Mouse (Mus musculus): ENCODE data around the gene Ap4e1. TPM values are rescaled to one million over a fixed set of nuclear protein-coding genes. Genes with fewer than 3 reads are reported as not detected.

Ap4e1 gene
- polyA plus RNA-seq (2016; fragmentation: Nextera tagmentation; extraction: Ambion mirVana) = 13.4 and 13.7 TPM in 2 replicates

DNA sequence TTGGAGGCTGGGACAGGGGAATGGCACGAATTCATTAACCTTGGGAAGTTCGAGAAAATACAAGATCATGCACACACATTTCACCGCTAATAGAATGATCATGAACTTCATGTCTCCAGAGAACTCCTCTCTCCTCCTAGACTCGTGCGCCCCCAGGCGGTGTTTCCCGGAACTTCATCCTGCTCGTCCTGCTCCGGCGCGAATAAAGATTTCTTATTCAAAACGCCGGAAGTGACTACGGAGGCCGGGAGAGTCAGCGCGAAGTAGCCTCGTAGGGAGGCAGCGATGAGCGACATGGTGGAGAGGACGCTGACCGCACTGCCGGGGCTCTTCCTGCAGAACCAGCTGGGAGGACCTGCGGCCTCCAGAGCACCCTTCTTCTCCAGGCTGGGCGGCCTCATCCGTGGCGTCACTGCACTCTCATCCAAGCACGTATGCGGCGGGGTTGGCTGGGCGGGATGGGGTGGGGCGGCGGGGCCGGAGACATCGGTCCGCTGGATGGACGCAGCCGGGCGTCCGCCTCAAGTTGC is at the start of gene Ap4e1:
TSS of gene Ap4e1 (plus strand) at position 249 of the 530 bp plus-strand sequence.
- under 1% methylated on average over 40 of the region's 40 CpGs for WGBS
- Histone ChIP-seq H3K4me3 (peak within 1 kb of the TSS; percentile 88), H3K36me3 (peaks cover 21% of the 10 kb centered on the region), H3K4me1 (peaks cover 11% of the 10 kb centered on the region), H3K9me3 (no peaks in the 10 kb centered on the region), H3K9ac (peak within 1 kb of the TSS; percentile 83), H3K27me3 (no peaks in the 10 kb centered on the region), H3K4me2 (replicated peaks) (peak within 1 kb of the TSS; percentile 67), H3K27ac (peak within 1 kb of the TSS; percentile 61; the same call in 1 of the 2 replicates)
- peak; percentile 78 for ATAC-seq (ENCODE audit: insufficient number of reproducible peaks, insufficient read depth, low FRiP score, low TSS enrichment)

- WGBS = 71% methylated on average over 2 of the region's 2 CpGs
- ATAC-seq (ENCODE audit: insufficient number of reproducible peaks, insufficient read depth, low FRiP score, low TSS enrichment) = no peak
Measured at GRCm38 (mm10) chr2:126961696-126962095, 46.8 kb upstream of the Ap4e1 start.

GRCm38 (mm10) chr2:126977428-126977827 is 31.1 kb upstream of the Ap4e1 start:
- H3K9ac ChIP-seq = no peak overlapping the region
- ATAC-seq (ENCODE audit: insufficient number of reproducible peaks, insufficient read depth, low FRiP score, low TSS enrichment) = no peak
- 70% methylated on average over 6 of the region's 6 CpGs for WGBS
- H3K36me3 ChIP-seq = no peaks in the 10 kb centered on the region
- H3K4me2 ChIP-seq (replicated peaks) = no peak overlapping the region
- no peak overlapping the region for H3K4me3 ChIP-seq
- no peaks in the 10 kb centered on the region for H3K9me3 ChIP-seq
- no peaks in the 10 kb centered on the region for H3K4me1 ChIP-seq
- H3K27me3 ChIP-seq = no peaks in the 10 kb centered on the region
- H3K27ac ChIP-seq = no peak overlapping the region

More at GRCm38 (mm10) chr2:126961696-126962095, 46.8 kb upstream of the Ap4e1 start:
- H3K27me3 ChIP-seq = no peaks in the 10 kb centered on the region
- no peaks in the 10 kb centered on the region for H3K36me3 ChIP-seq
- no peaks in the 10 kb centered on the region for H3K9me3 ChIP-seq
- no peak overlapping the region for H3K4me2 ChIP-seq (replicated peaks)
- no peaks in the 10 kb centered on the region for H3K4me1 ChIP-seq
- H3K27ac ChIP-seq = no peak overlapping the region
- H3K4me3 ChIP-seq = no peak overlapping the region
- H3K9ac ChIP-seq = no peak overlapping the region

DNA sequence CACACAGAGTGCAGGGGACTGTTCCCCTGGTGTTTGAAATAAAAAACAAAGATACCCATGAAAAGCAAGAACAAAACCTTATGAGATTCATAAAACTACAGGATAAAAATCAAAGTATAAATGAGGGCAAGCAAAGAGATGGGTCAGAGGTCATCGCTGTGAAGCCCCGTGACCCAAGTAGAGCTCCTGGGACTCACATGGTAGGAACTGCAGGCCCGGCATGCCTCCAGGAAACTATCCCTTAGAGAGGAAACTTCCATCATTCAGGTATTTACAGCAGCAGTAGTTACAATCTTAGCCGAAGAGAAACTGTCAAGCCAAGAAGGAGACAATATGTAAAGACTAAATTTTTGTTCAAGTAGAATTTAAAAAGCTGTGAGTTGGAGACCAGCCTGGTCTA is 25.3 kb upstream of the Ap4e1 start:
- no peak overlapping the region for H3K4me2 ChIP-seq (replicated peaks)
- no peaks in the 10 kb centered on the region for H3K27me3 ChIP-seq
- no peak overlapping the region for H3K9ac ChIP-seq
- no peaks in the 10 kb centered on the region for H3K36me3 ChIP-seq
- ATAC-seq (ENCODE audit: insufficient number of reproducible peaks, insufficient read depth, low FRiP score, low TSS enrichment) = no peak
- H3K4me3 ChIP-seq = no peak overlapping the region
- no peak overlapping the region for H3K27ac ChIP-seq
- no peaks in the 10 kb centered on the region for H3K4me1 ChIP-seq
- WGBS = 39% methylated on average over 4 of the region's 4 CpGs
- H3K9me3 ChIP-seq = no peaks in the 10 kb centered on the region

DNA sequence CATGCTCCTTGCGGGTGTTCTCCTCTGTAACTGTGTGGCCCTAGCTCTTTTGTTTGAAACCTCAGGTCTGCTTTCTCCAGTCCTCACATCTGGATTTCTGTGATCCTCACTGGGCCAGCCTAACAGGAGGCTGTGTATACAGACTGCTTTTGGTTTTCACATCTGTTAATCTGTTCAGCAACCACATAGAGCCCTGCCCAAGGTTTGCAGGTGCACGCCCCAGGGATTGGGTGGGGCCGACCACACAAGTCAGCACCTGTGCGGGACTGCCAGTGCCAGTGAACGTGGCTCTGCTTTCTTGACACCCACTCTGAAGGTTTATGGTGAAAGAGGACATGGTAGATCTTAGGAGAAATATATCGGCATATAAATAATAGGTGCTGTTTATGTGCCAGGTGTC is 18.6 kb upstream of the Ap4e1 start:
- no peak overlapping the region for H3K9ac ChIP-seq
- ATAC-seq (ENCODE audit: insufficient number of reproducible peaks, insufficient read depth, low FRiP score, low TSS enrichment) = no peak
- no peaks in the 10 kb centered on the region for H3K36me3 ChIP-seq
- H3K9me3 ChIP-seq = no peaks in the 10 kb centered on the region
- no peaks in the 10 kb centered on the region for H3K27me3 ChIP-seq
- no peak overlapping the region for H3K4me3 ChIP-seq
- 80% methylated on average over 6 of the region's 6 CpGs for WGBS
- H3K27ac ChIP-seq = no peak overlapping the region
- H3K4me2 ChIP-seq (replicated peaks) = no peak overlapping the region
- H3K4me1 ChIP-seq = no peaks in the 10 kb centered on the region

GRCm38 (mm10) chr2:126992742-126993141 is 15.8 kb upstream of the Ap4e1 start:
- Histone ChIP-seq H3K4me1 (no peaks in the 10 kb centered on the region), H3K4me3 (no peak overlapping the region), H3K27me3 (no peaks in the 10 kb centered on the region), H3K36me3 (no peaks in the 10 kb centered on the region), H3K9me3 (no peaks in the 10 kb centered on the region), H3K4me2 (replicated peaks) (no peak overlapping the region), H3K9ac (no peak overlapping the region), H3K27ac (no peak overlapping the region)
- no peak for ATAC-seq (ENCODE audit: insufficient number of reproducible peaks, insufficient read depth, low FRiP score, low TSS enrichment)
- WGBS = 60% methylated on average over 12 of the region's 12 CpGs

- no peaks in the 10 kb centered on the region for H3K9me3 ChIP-seq
- 80% methylated on average over 6 of the region's 6 CpGs for WGBS
- H3K4me1 ChIP-seq = no peaks in the 10 kb centered on the region
- no peaks in the 10 kb centered on the region for H3K27me3 ChIP-seq
- no peak overlapping the region for H3K4me3 ChIP-seq
- H3K9ac ChIP-seq = no peak overlapping the region
- no peak overlapping the region for H3K27ac ChIP-seq
- ATAC-seq (ENCODE audit: insufficient number of reproducible peaks, insufficient read depth, low FRiP score, low TSS enrichment) = no peak
- H3K4me2 ChIP-seq (replicated peaks) = no peak overlapping the region
- no peaks in the 10 kb centered on the region for H3K36me3 ChIP-seq
Measured at GRCm38 (mm10) chr2:126994384-126995166, 13.9 kb upstream of the Ap4e1 start.

GRCm38 (mm10) chr2:126996737-126997136 is 11.8 kb upstream of the Ap4e1 start:
- Histone ChIP-seq H3K27ac (no peak overlapping the region), H3K36me3 (no peaks in the 10 kb centered on the region), H3K27me3 (no peaks in the 10 kb centered on the region), H3K4me2 (replicated peaks) (no peak overlapping the region; the same call in 1 of the 2 replicates), H3K9me3 (no peaks in the 10 kb centered on the region), H3K4me3 (no peak overlapping the region), H3K9ac (no peak overlapping the region), H3K4me1 (no peaks in the 10 kb centered on the region)
- WGBS = 19% methylated on average over 5 of the region's 5 CpGs
- ATAC-seq (ENCODE audit: insufficient number of reproducible peaks, insufficient read depth, low FRiP score, low TSS enrichment) = 0 out of 2 replicates have a peak, but pooled peaks have one; percentile 56

GRCm38 (mm10) chr2:126998219-126998618 is 10.3 kb upstream of the Ap4e1 start:
- ATAC-seq (ENCODE audit: insufficient number of reproducible peaks, insufficient read depth, low FRiP score, low TSS enrichment) = no peak
- Histone ChIP-seq H3K9me3 (no peaks in the 10 kb centered on the region), H3K27ac (no peak overlapping the region), H3K36me3 (no peaks in the 10 kb centered on the region), H3K4me3 (no peak overlapping the region), H3K4me2 (replicated peaks) (no peak overlapping the region), H3K27me3 (no peaks in the 10 kb centered on the region), H3K9ac (no peak overlapping the region), H3K4me1 (no peaks in the 10 kb centered on the region)
- WGBS = 66% methylated on average over 7 of the region's 7 CpGs

- no peak overlapping the region for H3K9ac ChIP-seq
- H3K9me3 ChIP-seq = no peaks in the 10 kb centered on the region
- H3K4me1 ChIP-seq = no peaks in the 10 kb centered on the region
- H3K4me3 ChIP-seq = no peak overlapping the region
- H3K27me3 ChIP-seq = no peaks in the 10 kb centered on the region
- 72% methylated on average over 8 of the region's 8 CpGs for WGBS
- peak; percentile 64 for ATAC-seq (ENCODE audit: insufficient number of reproducible peaks, insufficient read depth, low FRiP score, low TSS enrichment)
- H3K4me2 ChIP-seq (replicated peaks) = no peak overlapping the region
- H3K27ac ChIP-seq = no peak overlapping the region
- H3K36me3 ChIP-seq = no peaks in the 10 kb centered on the region
Measured at GRCm38 (mm10) chr2:127000406-127001324, 7.9 kb upstream of the Ap4e1 start.

- H3K27ac ChIP-seq = no peak overlapping the region
- no peaks in the 10 kb centered on the region for H3K27me3 ChIP-seq
- H3K4me1 ChIP-seq = no peaks in the 10 kb centered on the region
- ATAC-seq (ENCODE audit: insufficient number of reproducible peaks, insufficient read depth, low FRiP score, low TSS enrichment) = no peak
- no peak overlapping the region for H3K9ac ChIP-seq
- 84% methylated on average over 7 of the region's 7 CpGs for WGBS
- no peak overlapping the region for H3K4me3 ChIP-seq
- no peak overlapping the region for H3K4me2 ChIP-seq (replicated peaks)
- H3K9me3 ChIP-seq = no peaks in the 10 kb centered on the region
- no peaks in the 10 kb centered on the region for H3K36me3 ChIP-seq
Measured at GRCm38 (mm10) chr2:127004046-127004445, 4.5 kb upstream of the Ap4e1 start.

Measured in embryonic facial prominence, embryonic 12.5 days (tissue).